Mouse (Mus musculus) NIH3T3 (cell line): ENCODE results near the gene Kank1.

Source experiments
- DNase-seq: peaks from one replicate; pipeline ENCODE4 v3.0.0-alpha.2; 2012; ENCODE audit warnings: low read depth

The Kank1 gene

GRCm38 (mm10) chr19:25366620-25367019 is 129.8 kb downstream of the Kank1 start:
- no peak for DNase-seq

DNA sequence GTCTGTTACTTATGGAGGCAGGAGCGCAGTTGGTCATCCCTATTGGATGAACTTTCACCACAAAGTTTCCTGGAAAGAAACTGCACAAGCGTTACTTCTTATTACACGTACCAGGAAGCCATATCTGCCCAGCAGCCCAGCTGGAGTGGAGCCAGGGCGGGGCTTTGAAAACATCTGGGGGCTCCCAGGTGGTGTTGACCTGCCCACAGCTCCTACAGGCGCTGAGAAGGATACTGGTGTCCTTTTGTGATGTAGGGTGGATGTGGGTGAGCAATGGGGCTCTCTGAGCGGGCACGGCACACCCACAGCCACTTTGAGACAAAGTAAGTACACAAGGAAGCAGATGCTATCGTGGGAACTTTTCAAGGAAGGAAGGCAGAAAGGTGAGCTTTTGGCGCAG is 133.7 kb downstream of the Kank1 start:
- DNase-seq = no peak

GRCm38 (mm10) chr19:25372794-25373193 is 136.0 kb downstream of the Kank1 start:
- DNase-seq = no peak

- DNase-seq = no peak
Measured at GRCm38 (mm10) chr19:25373594-25373993, 136.8 kb downstream of the Kank1 start.

GRCm38 (mm10) chr19:25374191-25374590 is 137.4 kb downstream of the Kank1 start:
- no peak for DNase-seq

GRCm38 (mm10) chr19:25374926-25375325 is 138.2 kb downstream of the Kank1 start:
- no peak for DNase-seq

DNA sequence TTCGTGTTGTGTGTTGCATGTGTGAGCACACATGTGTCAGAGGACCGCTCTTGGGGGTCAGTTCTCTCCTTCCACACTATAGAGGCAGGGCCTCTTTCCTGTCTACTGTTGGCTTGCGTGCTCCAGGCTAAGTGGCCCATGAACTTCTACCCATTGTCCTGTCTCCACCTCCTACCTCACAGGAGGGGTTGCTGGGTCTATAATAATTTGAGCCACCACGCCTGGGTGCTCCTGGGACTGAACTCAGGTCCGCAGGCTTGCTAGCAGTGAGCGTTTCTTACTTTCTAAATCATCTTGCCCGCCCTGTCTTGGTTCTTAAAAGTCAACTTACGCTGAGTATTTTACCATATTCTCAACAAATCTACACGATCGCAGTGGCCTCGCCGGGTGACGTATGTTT is 140.1 kb downstream of the Kank1 start:
- no peak for DNase-seq

GRCm38 (mm10) chr19:25380675-25381074 is 143.9 kb downstream of the Kank1 start:
- DNase-seq = no peak

GRCm38 (mm10) chr19:25381972-25382371 is 145.2 kb downstream of the Kank1 start:
- no peak for DNase-seq

DNA sequence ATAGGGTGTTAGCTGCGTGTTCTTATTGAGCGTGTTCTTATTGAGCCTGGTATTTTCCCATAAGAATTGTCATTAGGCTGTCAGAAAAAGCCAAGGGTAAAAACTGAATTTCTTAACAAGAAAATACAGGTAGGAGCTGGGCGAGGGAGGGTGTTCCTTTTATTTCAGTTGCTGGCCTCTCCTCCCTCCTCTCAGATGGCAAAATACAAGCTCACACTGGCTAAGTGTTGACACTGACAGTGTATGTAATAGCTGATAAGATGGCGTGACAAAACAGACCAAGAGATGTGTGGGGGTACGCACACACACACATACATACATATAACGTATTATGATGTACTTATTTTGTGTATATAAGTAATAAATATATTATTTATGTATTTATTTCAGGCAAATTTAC is 145.7 kb downstream of the Kank1 start:
- no peak for DNase-seq

- DNase-seq = no peak
Measured at GRCm38 (mm10) chr19:25383386-25384146, 146.8 kb downstream of the Kank1 start.

DNA sequence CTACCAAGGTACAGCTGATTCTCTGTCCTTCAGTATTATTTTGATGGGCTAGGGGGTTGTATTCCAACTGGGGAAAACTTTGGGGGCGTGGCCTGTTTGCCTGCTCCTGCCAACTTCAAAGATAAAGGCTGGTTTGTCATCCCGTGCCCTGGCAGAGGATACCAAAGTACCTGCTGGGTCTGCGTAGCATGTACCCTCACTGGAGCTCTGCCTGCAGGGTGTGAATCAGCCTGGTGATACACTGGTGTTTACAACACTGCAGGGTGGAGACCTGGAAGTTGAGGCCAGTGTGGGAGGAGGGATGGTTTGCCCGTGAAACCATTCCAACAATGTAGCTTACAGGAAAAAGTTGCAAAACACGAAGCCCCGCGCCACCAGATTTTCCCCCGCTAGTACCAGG is 149.2 kb downstream of the Kank1 start:
- peak; percentile 73 for DNase-seq

- no peak for DNase-seq
Measured at GRCm38 (mm10) chr19:25386679-25387470, 150.1 kb downstream of the Kank1 start.

DNA sequence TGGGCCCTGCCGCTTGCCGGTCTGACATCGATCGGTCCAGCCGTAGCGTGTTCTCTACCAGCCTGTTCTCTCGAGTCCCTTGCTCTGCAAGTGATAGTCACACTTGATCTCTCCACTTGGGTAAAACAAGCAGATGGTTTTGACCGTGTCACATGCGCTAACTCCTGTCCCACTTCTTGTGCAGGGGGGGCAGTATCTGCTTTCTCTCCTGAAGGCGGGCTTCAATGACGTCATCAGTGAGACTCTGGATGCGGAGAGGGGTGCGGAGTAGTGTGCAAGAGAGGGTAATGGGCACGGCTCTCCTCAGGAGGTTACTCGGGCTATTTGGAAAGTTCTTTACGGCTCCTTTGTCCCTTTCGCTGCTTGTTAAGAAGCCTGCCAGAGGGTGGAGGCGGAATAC is 151.1 kb downstream of the Kank1 start:
- no peak for DNase-seq

DNA sequence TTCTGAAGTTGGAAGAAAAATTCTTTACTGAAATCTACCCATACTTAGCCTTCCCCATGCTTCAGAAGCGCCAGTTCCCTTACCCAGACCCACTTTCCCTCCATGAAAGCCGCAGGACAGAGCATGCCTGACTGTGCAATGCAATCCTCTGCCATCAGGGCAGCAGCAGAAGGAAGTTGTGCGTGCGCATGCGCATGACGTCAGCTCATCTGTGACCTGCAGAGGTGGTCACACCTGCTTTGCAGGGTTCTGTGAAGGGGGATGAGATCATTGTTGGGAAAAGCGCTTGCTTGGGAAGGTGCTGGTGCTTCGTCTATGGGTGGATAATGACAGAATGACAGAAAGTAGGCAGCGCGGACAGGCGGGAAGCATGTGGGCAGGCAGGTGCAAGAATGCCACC is 155.4 kb downstream of the Kank1 start:
- DNase-seq = no peak

DNA sequence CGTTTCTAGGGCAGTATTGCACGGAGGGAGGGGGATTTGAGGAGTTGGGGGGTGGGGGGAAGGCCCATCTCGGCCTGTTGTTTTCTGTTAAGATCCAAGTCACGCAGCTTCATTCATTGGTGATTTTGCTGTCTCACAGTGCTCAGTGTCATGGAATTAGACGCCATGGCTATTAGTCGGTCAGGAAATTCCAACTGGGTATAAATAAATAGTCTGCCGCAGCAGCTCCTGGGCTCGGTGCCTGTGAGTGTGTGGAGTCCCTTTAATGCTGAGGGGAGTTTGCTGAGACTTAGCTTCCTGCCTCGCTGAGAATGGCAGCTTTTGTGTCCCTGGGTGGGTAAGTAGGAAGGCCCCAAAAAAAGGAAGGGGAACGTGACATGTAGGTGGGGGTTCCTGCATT is 158.3 kb downstream of the Kank1 start:
- DNase-seq = peak; percentile 27

GRCm38 (mm10) chr19:25396709-25397266 is 160.0 kb downstream of the Kank1 start:
- no peak for DNase-seq

- peak; percentile 86 for DNase-seq
Measured at GRCm38 (mm10) chr19:25399511-25400211, 162.9 kb downstream of the Kank1 start.

DNA sequence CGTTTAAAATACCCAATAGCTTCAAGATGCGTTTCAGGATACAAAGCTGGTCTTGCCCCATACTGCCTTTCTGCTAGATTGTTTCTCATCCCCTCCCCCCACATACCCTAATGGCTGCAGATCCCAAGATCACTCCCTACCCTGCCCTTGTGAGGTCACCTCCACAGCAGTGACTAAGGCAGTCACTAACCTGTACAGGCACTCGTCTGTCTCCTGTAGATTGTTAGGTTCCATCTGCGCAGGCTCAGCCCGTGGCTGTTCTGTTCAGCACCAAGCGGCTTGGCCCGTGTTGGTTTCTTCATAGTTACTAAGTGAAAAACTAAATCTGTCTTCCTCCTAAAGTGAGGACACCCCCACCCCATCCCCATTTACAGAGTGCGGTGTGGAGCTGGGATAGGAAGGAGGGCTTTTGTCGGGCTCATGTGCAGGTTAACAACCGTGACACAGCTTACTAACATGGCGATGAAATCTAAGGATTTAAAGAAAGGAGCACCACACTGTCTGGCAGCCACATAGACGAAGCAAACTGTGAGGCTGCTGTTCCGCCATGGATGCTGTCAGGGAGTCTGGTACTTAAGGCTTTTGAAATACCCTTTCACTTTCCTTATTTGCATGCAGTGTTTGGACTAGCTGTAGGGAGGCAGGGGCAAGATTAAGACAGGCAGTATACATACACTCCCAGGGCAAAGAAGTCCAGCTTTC is 163.6 kb downstream of the Kank1 start:
- DNase-seq = peak; percentile 23

DNA sequence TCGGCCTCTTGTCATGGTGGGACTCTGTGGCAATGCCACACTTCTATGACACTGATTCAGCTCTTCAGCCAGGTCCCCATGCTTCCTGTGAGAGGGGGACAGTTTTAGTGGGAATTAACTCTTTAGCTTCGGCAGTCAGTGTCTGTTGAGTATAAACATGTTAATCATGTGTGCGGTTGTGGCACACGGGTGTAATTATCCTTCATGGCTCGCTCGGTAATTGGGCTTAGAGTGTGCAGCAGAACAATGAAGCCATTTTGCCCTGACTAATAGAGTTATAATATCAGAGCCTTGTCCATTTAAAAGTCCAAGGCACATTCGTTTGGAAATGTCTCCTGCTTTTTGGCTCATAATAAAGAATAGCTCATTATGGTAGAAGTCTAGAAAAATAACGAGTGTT is 164.7 kb downstream of the Kank1 start:
- DNase-seq = no peak

GRCm38 (mm10) chr19:25404163-25404562 is 167.4 kb downstream of the Kank1 start:
- no peak for DNase-seq

GRCm38 (mm10) chr19:25405987-25406386 is 169.2 kb downstream of the Kank1 start:
- no peak for DNase-seq
